Mouse (Mus musculus) embryonic facial prominence, embryonic 13.5 days (tissue): ENCODE results near the gene 4933411K16Rik. TPM values are rescaled to one million over a fixed set of nuclear protein-coding genes. Genes with fewer than 3 reads are reported as not detected.
A peak's percentile ranks its signal among the peaks of the same experiment; 100 is the strongest.

Experiments
- ATAC-seq: fragments of 200-750 bp; cut with Nextera tagmentation; 2 replicates; pipeline ENCODE4 v1.8.0; 2017; ENCODE audit warnings: low read depth; ENCODE audit not compliant: insufficient number of reproducible peaks, insufficient read depth, low FRiP score, low TSS enrichment
- H3K27ac ChIP-seq: fragments of 300-500 bp; sonication (generic); 2 replicates; pipeline ENCODE4 v1.5.1; 2015; ENCODE audit warnings: moderate library complexity, mild to moderate bottlenecking, inconsistent platforms
- H3K27me3 ChIP-seq: fragments of 300-500 bp; sonication (generic); 2 replicates; pipeline ENCODE4 v1.6.1; 2015; ENCODE audit warnings: mild to moderate bottlenecking, inconsistent platforms
- H3K36me3 ChIP-seq: fragments of 300-500 bp; sonication (generic); 2 replicates; pipeline ENCODE4 v1.6.1; 2015; ENCODE audit warnings: mild to moderate bottlenecking, inconsistent platforms
- H3K4me1 ChIP-seq: fragments of 300-500 bp; sonication (generic); 2 replicates; pipeline ENCODE4 v1.6.1; 2015; ENCODE audit warnings: inconsistent platforms
- H3K4me2 ChIP-seq: fragments of 300-500 bp; sonication (generic); 2 replicates; pipeline ENCODE4 v1.6.1; 2015; ENCODE audit warnings: moderate library complexity, mild to moderate bottlenecking, inconsistent platforms
- H3K4me3 ChIP-seq: fragments of 300-500 bp; sonication (generic); 2 replicates; pipeline ENCODE4 v1.5.1; 2015; ENCODE audit warnings: mild to moderate bottlenecking, inconsistent platforms
- H3K9ac ChIP-seq: fragments of 300-500 bp; sonication (generic); 2 replicates; pipeline ENCODE4 v1.6.1; 2015; ENCODE audit warnings: mild to moderate bottlenecking, inconsistent platforms
- H3K9me3 ChIP-seq: fragments of 300-500 bp; sonication (generic); 2 replicates; pipeline ENCODE4 v1.6.1; 2016; ENCODE audit warnings: inconsistent platforms
- WGBS: fragments of 180-500 bp; shearing (Covaris S2); methylation state at CpG from one replicate; pipeline ENCODE4 v1.1.7; 2015; ENCODE audit warnings: mixed read lengths; 5-methylcytosine and 5-hydroxymethylcytosine counted together
- polyA plus RNA-seq: library from polyadenylated mRNA; unstranded; fragments of >200 nt; fragmentation: Nextera tagmentation; extraction: Ambion mirVana; gene quantifications from 2 replicates; pipeline ENCODE4 v1.2.1, GENCODE M21; 2015

The 4933411K16Rik gene
- polyA plus RNA-seq, 1 experiment from 2014 or later = not detected

GRCm38 (mm10) chr19:42036357-42036756, 15.7 kb upstream of the 4933411K16Rik start:
- no peak overlapping the region for H3K4me2 ChIP-seq
- ATAC-seq = no peak
- no peak overlapping the region for H3K9ac ChIP-seq
- no peak overlapping the region for H3K4me3 ChIP-seq
- H3K9me3 ChIP-seq = no peaks in the 10 kb centered on the region
- H3K36me3 ChIP-seq = peaks cover 19% of the 10 kb centered on the region
- peaks cover 24% of the 10 kb centered on the region for H3K4me1 ChIP-seq
- H3K27ac ChIP-seq = no peak overlapping the region
- H3K27me3 ChIP-seq = peaks cover 6% of the 10 kb centered on the region
- 86% methylated on average over 3 of the region's 3 CpGs for WGBS

- Histone ChIP-seq H3K4me3 (no peak overlapping the region), H3K4me2 (no peak overlapping the region), H3K9ac (no peak overlapping the region), H3K27me3 (peaks cover 6% of the 10 kb centered on the region), H3K36me3 (peaks cover 13% of the 10 kb centered on the region), H3K27ac (no peak overlapping the region), H3K9me3 (no peaks in the 10 kb centered on the region), H3K4me1 (peaks cover 24% of the 10 kb centered on the region)
- 70% methylated on average over 11 of the region's 11 CpGs for WGBS
- ATAC-seq = no peak
These were observed 14.8 kb upstream of the 4933411K16Rik start for GRCm38 (mm10) chr19:42037167-42037702.

- H3K27ac ChIP-seq = no peak overlapping the region
- no peak for ATAC-seq
- H3K9me3 ChIP-seq = no peaks in the 10 kb centered on the region
- H3K4me1 ChIP-seq = peaks cover 24% of the 10 kb centered on the region
- no peak overlapping the region for H3K9ac ChIP-seq
- H3K4me3 ChIP-seq = no peak overlapping the region
- WGBS = 89% methylated on average over 12 of the region's 12 CpGs
- peaks cover 11% of the 10 kb centered on the region for H3K36me3 ChIP-seq
- no peak overlapping the region for H3K4me2 ChIP-seq
- H3K27me3 ChIP-seq = peaks cover 6% of the 10 kb centered on the region
These were observed 13.7 kb upstream of the 4933411K16Rik start for GRCm38 (mm10) chr19:42038310-42038709.

GRCm38 (mm10) chr19:42043988-42044387, 8.1 kb upstream of the 4933411K16Rik start:
- Histone ChIP-seq H3K9ac (no peak overlapping the region), H3K9me3 (no peaks in the 10 kb centered on the region), H3K4me1 (peaks cover 13% of the 10 kb centered on the region; the same call in 1 of the 2 replicates), H3K27me3 (peaks cover 6% of the 10 kb centered on the region), H3K36me3 (no peaks in the 10 kb centered on the region), H3K4me3 (no peak overlapping the region), H3K27ac (no peak overlapping the region), H3K4me2 (no peak overlapping the region)
- 97% methylated on average over 6 of the region's 6 CpGs for WGBS
- ATAC-seq = no peak

GRCm38 (mm10) chr19:42045269-42046102, 6.6 kb upstream of the 4933411K16Rik start, which contains the start of gene Hoga1:
Gene Hoga1, plus strand, starts transcription at chr19:42045610.
- Histone ChIP-seq H3K4me3 (peak within 1 kb of the TSS; percentile 37), H3K9me3 (no peaks in the 10 kb centered on the region), H3K4me2 (peak within 1 kb of the TSS; percentile 60), H3K27ac (no peak within 1 kb of the TSS), H3K9ac (peak within 1 kb of the TSS; percentile 63), H3K4me1 (peaks cover 13% of the 10 kb centered on the region; the same call in 1 of the 2 replicates), H3K27me3 (no peaks in the 10 kb centered on the region; the same call in 1 of the 2 replicates), H3K36me3 (no peaks in the 10 kb centered on the region)
- peak; percentile 77; the same call in 1 of the 2 replicates for ATAC-seq
- 19% methylated on average over 23 of the region's 23 CpGs for WGBS

- Histone ChIP-seq H3K36me3 (no peaks in the 10 kb centered on the region), H3K4me2 (no peak overlapping the region), H3K9ac (no peak overlapping the region), H3K4me3 (no peak overlapping the region), H3K9me3 (no peaks in the 10 kb centered on the region), H3K4me1 (peaks cover 13% of the 10 kb centered on the region; the same call in 1 of the 2 replicates), H3K27me3 (no peaks in the 10 kb centered on the region), H3K27ac (no peak overlapping the region)
- ATAC-seq = no peak
- WGBS = 90% methylated on average over 1 of the region's 1 CpGs
These were observed 1.8 kb upstream of the 4933411K16Rik start for GRCm38 (mm10) chr19:42050251-42050650.

- H3K4me2 ChIP-seq = no peak overlapping the region
- H3K4me1 ChIP-seq = 0 out of 2 replicates have a peak, but pooled peaks cover 2% of the 10 kb centered on the region
- no peak overlapping the region for H3K27ac ChIP-seq
- ATAC-seq = no peak
- H3K27me3 ChIP-seq = no peaks in the 10 kb centered on the region
- no peaks in the 10 kb centered on the region for H3K36me3 ChIP-seq
- H3K4me3 ChIP-seq = no peak overlapping the region
- no peak overlapping the region for H3K9ac ChIP-seq
- H3K9me3 ChIP-seq = no peaks in the 10 kb centered on the region
- 82% methylated on average over 3 of the region's 3 CpGs for WGBS
These were observed 697 bp upstream of the 4933411K16Rik start for GRCm38 (mm10) chr19:42051351-42051750.

GRCm38 (mm10) chr19:42054255-42054654, 2.2 kb downstream of the 4933411K16Rik start:
- H3K4me3 ChIP-seq = no peak overlapping the region
- H3K9me3 ChIP-seq = no peaks in the 10 kb centered on the region
- ATAC-seq = no peak
- no peaks in the 10 kb centered on the region for H3K4me1 ChIP-seq
- H3K9ac ChIP-seq = no peak overlapping the region
- H3K4me2 ChIP-seq = no peak overlapping the region
- no peaks in the 10 kb centered on the region for H3K36me3 ChIP-seq
- H3K27me3 ChIP-seq = no peaks in the 10 kb centered on the region
- H3K27ac ChIP-seq = no peak overlapping the region
- WGBS = 80% methylated on average over 6 of the region's 6 CpGs

GRCm38 (mm10) chr19:42055881-42056280, 3.8 kb downstream of the 4933411K16Rik start:
- H3K9me3 ChIP-seq = no peaks in the 10 kb centered on the region
- ATAC-seq = no peak
- H3K9ac ChIP-seq = no peak overlapping the region
- H3K4me2 ChIP-seq = no peak overlapping the region
- no peak overlapping the region for H3K27ac ChIP-seq
- no peaks in the 10 kb centered on the region for H3K4me1 ChIP-seq
- no peaks in the 10 kb centered on the region for H3K27me3 ChIP-seq
- 82% methylated on average over 2 of the region's 2 CpGs for WGBS
- H3K36me3 ChIP-seq = no peaks in the 10 kb centered on the region
- H3K4me3 ChIP-seq = no peak overlapping the region

GRCm38 (mm10) chr19:42056719-42057409, 4.8 kb downstream of the 4933411K16Rik start:
- WGBS = 88% methylated on average over 6 of the region's 6 CpGs
- Histone ChIP-seq H3K27ac (no peak overlapping the region), H3K27me3 (no peaks in the 10 kb centered on the region), H3K9me3 (no peaks in the 10 kb centered on the region), H3K36me3 (no peaks in the 10 kb centered on the region), H3K4me2 (no peak overlapping the region), H3K4me3 (no peak overlapping the region), H3K4me1 (no peaks in the 10 kb centered on the region), H3K9ac (no peak overlapping the region)
- no peak for ATAC-seq

GRCm38 (mm10) chr19:42058426-42058825, 6.4 kb downstream of the 4933411K16Rik start:
- H3K4me2 ChIP-seq = no peak overlapping the region
- no peaks in the 10 kb centered on the region for H3K36me3 ChIP-seq
- 72% methylated on average over 7 of the region's 7 CpGs for WGBS

More at GRCm38 (mm10) chr19:42058426-42058825, 6.4 kb downstream of the 4933411K16Rik start:
- ATAC-seq = no peak
- Histone ChIP-seq H3K27ac (no peak overlapping the region), H3K27me3 (no peaks in the 10 kb centered on the region), H3K9ac (no peak overlapping the region), H3K4me1 (no peaks in the 10 kb centered on the region), H3K4me3 (no peak overlapping the region), H3K9me3 (no peaks in the 10 kb centered on the region)
